Mouse (Mus musculus): ENCODE measurements around the gene Gm11034.

- TF ChIP-seq CTCF (IDR thresholded peaks at IDR 0.05; ENCODE audit: borderline replicate concordance, extremely low read depth, insufficient read depth, insufficient read length): no peak
- TF ChIP-seq POLR2A (IDR thresholded peaks at IDR 0.05; ENCODE audit: borderline replicate concordance, extremely low read depth, insufficient read depth, insufficient read length, poor library complexity, severe bottlenecking): no peak
Measured at GRCm38 (mm10) chr8:72242226-72242625, 28.8 kb upstream of the Gm11034 start.
